Mouse (Mus musculus) liver, embryonic 13.5 days (tissue): Measurements from ENCODE around the gene Il21r. TPM values are rescaled to one million over a fixed set of nuclear protein-coding genes. Genes with fewer than 3 reads are reported as not detected.
A peak's percentile ranks its signal among the peaks of the same experiment; 100 is the strongest.

Experiments
- ATAC-seq: fragments of 200-750 bp; cut with Nextera tagmentation; 2 replicates; pipeline ENCODE4 v1.8.0; 2017; ENCODE audit warnings: low read depth, mild to moderate bottlenecking, moderate number of reproducible peaks, moderate library complexity
- DNase-seq: peaks from one replicate; pipeline ENCODE4 v3.0.0; 2022
- H3K27ac ChIP-seq: fragments of 300-500 bp; sonication (generic); 2 replicates; pipeline ENCODE4 v1.5.1; 2015; ENCODE audit warnings: moderate library complexity, mild to moderate bottlenecking, inconsistent platforms
- H3K27me3 ChIP-seq: fragments of 300-500 bp; sonication (generic); 2 replicates; pipeline ENCODE4 v1.6.1; 2015; ENCODE audit warnings: mild to moderate bottlenecking, inconsistent platforms
- H3K36me3 ChIP-seq: fragments of 300-500 bp; sonication (generic); 2 replicates; pipeline ENCODE4 v1.6.1; 2015; ENCODE audit warnings: mild to moderate bottlenecking, inconsistent platforms
- H3K4me1 ChIP-seq: fragments of 300-500 bp; sonication (generic); replicated peaks from 2 replicates; pipeline ENCODE4 v1.6.1; 2015; ENCODE audit warnings: inconsistent platforms
- H3K4me2 ChIP-seq: fragments of 300-500 bp; sonication (generic); 2 replicates; pipeline ENCODE4 v1.6.1; 2015; ENCODE audit warnings: inconsistent platforms, mild to moderate bottlenecking, moderate library complexity
- H3K4me3 ChIP-seq: fragments of 300-500 bp; sonication (generic); replicated peaks from 2 replicates; pipeline ENCODE4 v1.5.1; 2015; ENCODE audit warnings: mild to moderate bottlenecking, inconsistent platforms
- H3K9ac ChIP-seq: fragments of 300-500 bp; sonication (generic); 2 replicates; pipeline ENCODE4 v1.6.1; 2015; ENCODE audit warnings: mild to moderate bottlenecking, inconsistent platforms
- H3K9me3 ChIP-seq: fragments of 300-500 bp; sonication (generic); replicated peaks from 2 replicates; pipeline ENCODE4 v1.6.1; 2016; ENCODE audit warnings: inconsistent platforms
- whole genome bisulfite sequencing: fragments of 180-500 bp; shearing (Covaris S2); methylation state at CpG from one replicate; pipeline ENCODE4 v1.1.7; 2015; ENCODE audit not compliant: insufficient replicate concordance; 5-methylcytosine and 5-hydroxymethylcytosine counted together
- polyA plus RNA-seq: library from polyadenylated mRNA; unstranded; fragments of >200 nt; fragmentation: Nextera tagmentation; extraction: Ambion mirVana; gene quantifications from 2 replicates; pipeline ENCODE4 v1.2.1, GENCODE M21; 2015

Il21r gene
- polyA plus RNA-seq, 1 experiment from 2014 or later: 1.1 TPM

DNA sequence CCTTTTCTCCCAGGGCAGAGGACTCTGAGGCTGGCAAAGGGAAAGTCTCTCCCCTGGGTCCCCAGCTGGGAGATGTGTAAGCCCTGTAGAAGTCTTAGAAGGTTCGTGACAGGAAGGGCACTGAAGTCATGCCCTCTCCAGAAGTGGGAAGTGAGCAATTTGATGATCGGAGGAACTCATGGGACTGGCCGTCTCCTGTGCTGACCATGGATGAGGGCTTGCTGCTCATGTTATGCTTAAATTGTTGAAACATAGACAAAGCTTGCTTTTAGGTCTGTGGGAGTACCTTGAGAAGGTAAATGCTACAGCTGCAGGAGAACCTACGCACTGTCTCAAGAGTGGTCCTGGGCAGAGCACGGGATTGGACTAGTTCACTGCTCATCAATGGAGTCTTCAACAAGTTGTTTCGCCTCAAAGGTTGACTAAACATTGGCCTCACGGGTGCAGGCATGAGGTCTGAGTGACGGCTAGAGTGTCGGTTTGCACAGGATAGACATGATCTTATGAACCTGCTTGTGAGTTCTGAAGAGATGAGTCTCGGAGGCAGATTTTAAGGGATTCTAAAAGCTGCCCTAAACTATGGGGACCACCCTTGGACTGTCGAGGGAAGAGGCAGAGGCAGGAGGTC is 1.3 kb upstream of the Il21r start:
- H3K4me2 ChIP-seq: no peak overlapping the region
- no peak for DNase-seq
- no peak overlapping the region for H3K9ac ChIP-seq
- H3K36me3 ChIP-seq: no peaks in the 10 kb centered on the region
- no peaks in the 10 kb centered on the region for H3K9me3 ChIP-seq
- no peak; the same call in 1 of the 2 replicates for ATAC-seq
- H3K27me3 ChIP-seq: peaks cover 10% of the 10 kb centered on the region; the same call in 1 of the 2 replicates
- H3K4me3 ChIP-seq: no peak overlapping the region
- H3K27ac ChIP-seq: no peak overlapping the region
- H3K4me1 ChIP-seq: peaks cover 22% of the 10 kb centered on the region
- WGBS: 52% methylated on average over 11 of the region's 11 CpGs

- Histone ChIP-seq H3K9me3 (no peaks in the 10 kb centered on the region), H3K4me3 (no peak overlapping the region), H3K4me2 (no peak overlapping the region), H3K27me3 (peaks cover 10% of the 10 kb centered on the region; the same call in 1 of the 2 replicates), H3K27ac (no peak overlapping the region), H3K9ac (no peak overlapping the region), H3K4me1 (peaks cover 22% of the 10 kb centered on the region), H3K36me3 (no peaks in the 10 kb centered on the region)
- WGBS: 64% methylated on average over 12 of the region's 12 CpGs
- no peak for ATAC-seq
- no peak for DNase-seq
Measured at GRCm38 (mm10) chr7:125604362-125605319, 1.4 kb downstream of the Il21r start.

DNA sequence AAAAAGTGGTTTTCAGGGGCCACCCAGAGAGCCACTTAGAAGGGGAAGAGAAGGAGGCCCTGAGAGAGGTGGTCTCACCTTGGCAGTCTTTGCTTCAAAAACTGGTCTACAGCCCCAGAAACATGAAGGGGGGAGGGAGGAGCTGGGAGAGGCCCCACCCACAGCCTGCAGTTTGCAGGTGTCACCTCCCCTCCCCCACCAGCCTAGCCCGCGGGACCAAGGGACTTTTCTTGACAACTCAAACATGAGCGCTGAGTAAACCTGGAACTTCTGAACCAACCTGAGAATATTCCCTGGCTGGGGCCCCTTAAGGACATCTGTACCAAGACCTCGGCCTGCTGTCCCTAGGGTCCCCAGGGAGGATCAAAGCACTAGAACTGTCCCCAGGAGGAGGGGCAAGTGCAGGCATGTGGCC is 2.5 kb downstream of the Il21r start:
- no peak for ATAC-seq

DNA sequence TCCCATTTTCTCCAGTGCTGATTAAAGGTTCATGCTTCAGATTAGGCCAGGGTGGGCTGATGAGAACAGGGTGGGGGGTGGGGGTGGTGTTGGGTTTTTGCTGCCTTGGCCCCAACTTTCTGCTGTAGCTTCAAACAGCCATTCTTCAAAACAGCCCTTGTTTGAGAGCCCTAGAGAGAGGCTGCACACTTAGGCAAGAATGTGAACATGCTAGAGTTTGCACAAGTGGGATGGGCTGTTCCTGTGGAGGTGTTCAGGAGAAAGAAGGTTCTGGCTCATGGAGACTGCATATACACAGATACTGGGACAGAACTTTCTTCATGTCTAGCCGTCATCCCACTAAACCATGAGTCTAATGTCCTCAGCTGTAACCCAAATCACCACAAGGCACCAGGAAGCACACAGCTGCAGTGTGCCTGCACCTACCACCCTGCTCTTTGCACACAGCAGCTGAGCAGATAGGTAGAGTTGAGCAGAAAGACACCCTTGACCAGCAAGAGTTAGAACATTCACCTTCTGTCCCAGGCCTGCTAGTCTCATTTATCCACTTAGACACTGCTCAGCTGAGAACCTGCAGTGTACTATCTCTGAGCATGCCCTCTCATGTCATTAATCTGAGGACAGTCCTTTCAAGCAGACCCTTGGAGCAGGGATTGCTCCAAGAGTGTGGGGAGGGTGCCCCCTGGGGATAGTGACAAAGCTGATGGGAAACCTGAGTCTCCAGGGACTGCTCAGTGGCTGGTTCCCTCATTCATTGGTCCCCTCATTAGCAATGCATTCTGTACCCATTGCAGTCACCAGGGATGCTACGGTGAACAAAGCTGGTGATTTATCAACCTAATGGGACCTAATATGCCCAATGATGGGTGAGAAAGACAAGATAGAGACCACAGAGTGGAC is 3.3 kb downstream of the Il21r start:
- H3K4me3 ChIP-seq: no peak overlapping the region
- H3K36me3 ChIP-seq: no peaks in the 10 kb centered on the region
- H3K9ac ChIP-seq: no peak overlapping the region
- no peaks in the 10 kb centered on the region for H3K9me3 ChIP-seq
- ATAC-seq (no peak), DNase-seq (no peak)
- H3K27me3 ChIP-seq: 0 out of 2 replicates have a peak, but pooled peaks cover 5% of the 10 kb centered on the region
- WGBS: 78% methylated on average over 2 of the region's 2 CpGs
- no peak overlapping the region for H3K27ac ChIP-seq
- H3K4me2 ChIP-seq: no peak overlapping the region
- peaks cover 15% of the 10 kb centered on the region for H3K4me1 ChIP-seq

More for the DNA sequence above, 2.5 kb downstream of the Il21r start:
- Histone ChIP-seq H3K9ac (no peak overlapping the region), H3K4me1 (peaks cover 22% of the 10 kb centered on the region), H3K4me3 (no peak overlapping the region), H3K27me3 (peaks cover 10% of the 10 kb centered on the region; the same call in 1 of the 2 replicates), H3K4me2 (0 out of 2 replicates have a peak overlapping the region, but pooled peaks have one; percentile 7), H3K36me3 (no peaks in the 10 kb centered on the region), H3K9me3 (no peaks in the 10 kb centered on the region), H3K27ac (no peak overlapping the region)
- WGBS: 44% methylated on average over 4 of the region's 4 CpGs
- DNase-seq: no peak

DNA sequence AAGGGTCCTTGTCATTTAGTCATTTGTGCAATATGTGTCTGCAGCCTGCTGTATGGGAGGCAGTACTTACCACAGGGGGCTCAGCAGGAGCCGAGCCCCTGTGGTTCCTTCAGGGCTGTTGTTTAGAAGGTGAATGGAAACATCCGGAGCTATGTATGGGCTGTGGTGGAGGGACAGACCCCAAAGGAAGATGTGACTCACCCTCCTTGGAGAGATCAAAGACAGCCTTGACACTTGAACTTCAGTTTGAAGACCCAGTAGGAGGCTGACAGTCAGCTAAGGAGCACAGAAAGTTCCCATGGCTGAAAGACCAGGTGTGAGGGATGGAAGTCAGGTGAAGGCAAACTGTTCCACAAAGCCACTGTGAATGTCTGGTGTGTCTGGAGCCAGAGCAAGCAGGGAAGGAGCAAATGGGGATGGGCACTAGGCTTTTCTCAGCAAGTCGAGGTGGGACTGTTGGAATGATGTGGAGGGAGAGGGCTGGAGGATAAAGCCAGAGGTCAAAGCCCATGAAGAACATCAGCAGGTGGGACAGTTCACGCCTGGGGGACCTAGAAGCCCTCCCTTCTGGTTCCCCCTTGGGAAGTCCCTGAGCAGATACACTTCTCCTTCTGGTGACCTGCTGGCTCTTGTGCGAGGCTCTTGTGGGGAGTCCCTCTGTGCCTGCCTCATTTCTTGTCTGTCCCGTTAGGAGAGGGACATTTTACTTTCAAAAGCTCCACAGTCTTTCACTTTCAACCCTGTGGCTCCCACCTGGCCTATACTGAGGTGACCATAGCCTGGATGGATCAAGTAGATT is 4.4 kb downstream of the Il21r start:
- Histone ChIP-seq H3K27ac (no peak overlapping the region), H3K9ac (no peak overlapping the region), H3K4me2 (no peak overlapping the region), H3K36me3 (no peaks in the 10 kb centered on the region), H3K27me3 (no peaks in the 10 kb centered on the region), H3K4me1 (peaks cover 10% of the 10 kb centered on the region), H3K4me3 (no peak overlapping the region), H3K9me3 (no peaks in the 10 kb centered on the region)
- ATAC-seq (no peak), DNase-seq (no peak)
- 25% methylated on average over 6 of the region's 6 CpGs for WGBS

DNA sequence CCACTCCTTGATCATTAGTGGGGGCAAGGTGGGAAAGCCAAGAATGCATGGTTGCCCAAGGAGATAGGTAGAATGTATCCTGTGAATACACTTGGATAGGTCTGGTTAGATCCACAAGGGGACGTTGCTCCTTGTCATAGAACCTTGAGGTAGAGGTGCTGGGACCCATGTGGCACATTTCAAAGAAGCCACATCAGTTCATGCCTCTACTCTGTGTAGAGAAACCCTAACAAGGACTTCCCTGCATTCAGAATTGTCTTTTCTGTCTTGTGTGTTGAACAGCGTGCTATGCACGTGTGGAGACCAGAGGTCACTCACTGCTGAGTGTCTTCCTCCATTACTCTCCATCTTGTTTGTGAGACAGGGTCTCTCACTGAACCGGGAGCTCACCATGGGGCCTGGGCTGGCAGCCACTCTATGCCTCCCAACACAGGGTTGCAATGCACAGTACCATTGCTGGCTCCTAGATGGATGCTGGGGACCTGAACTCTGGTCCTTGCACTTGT is 5.0 kb downstream of the Il21r start:
- 68% methylated on average over 4 of the region's 4 CpGs for WGBS
- H3K4me1 ChIP-seq: peaks cover 5% of the 10 kb centered on the region
- no peak for ATAC-seq

GRCm38 (mm10) chr7:125613579-125613978 is 10.3 kb downstream of the Il21r start:
- ATAC-seq (no peak), DNase-seq (no peak)
- Histone ChIP-seq H3K36me3 (no peaks in the 10 kb centered on the region), H3K27me3 (no peaks in the 10 kb centered on the region), H3K9me3 (no peaks in the 10 kb centered on the region), H3K4me2 (no peak overlapping the region), H3K27ac (no peak overlapping the region), H3K4me1 (no peaks in the 10 kb centered on the region), H3K4me3 (no peak overlapping the region), H3K9ac (no peak overlapping the region)
- WGBS: 57% methylated on average over 5 of the region's 5 CpGs

More for the DNA sequence above, 5.0 kb downstream of the Il21r start:
- Histone ChIP-seq H3K4me3 (no peak overlapping the region), H3K9me3 (no peaks in the 10 kb centered on the region), H3K27me3 (no peaks in the 10 kb centered on the region), H3K27ac (no peak overlapping the region), H3K36me3 (no peaks in the 10 kb centered on the region), H3K4me2 (no peak overlapping the region), H3K9ac (no peak overlapping the region)
- no peak for DNase-seq

DNA sequence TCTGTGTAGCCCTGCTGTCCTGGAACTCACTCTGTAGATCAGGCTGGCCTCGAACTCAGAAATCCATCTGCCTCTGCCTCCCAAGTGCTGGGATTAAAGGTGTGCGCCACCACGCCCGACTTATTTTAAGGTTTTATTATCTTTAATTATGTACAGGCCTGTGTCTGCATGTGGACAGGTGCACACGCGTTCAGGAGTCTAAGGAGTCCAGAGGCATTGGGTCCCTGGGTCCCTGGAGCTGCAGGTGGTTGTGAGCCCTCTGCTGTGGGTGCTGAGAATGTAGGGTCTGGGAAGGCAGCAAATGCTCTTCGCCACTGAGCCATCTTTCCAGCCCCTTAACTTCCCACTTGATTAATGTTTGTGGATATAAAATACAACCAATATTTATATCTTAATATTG is 12.2 kb downstream of the Il21r start:
- no peak overlapping the region for H3K27ac ChIP-seq
- no peak for DNase-seq
- 66% methylated on average over 7 of the region's 7 CpGs for WGBS

DNA sequence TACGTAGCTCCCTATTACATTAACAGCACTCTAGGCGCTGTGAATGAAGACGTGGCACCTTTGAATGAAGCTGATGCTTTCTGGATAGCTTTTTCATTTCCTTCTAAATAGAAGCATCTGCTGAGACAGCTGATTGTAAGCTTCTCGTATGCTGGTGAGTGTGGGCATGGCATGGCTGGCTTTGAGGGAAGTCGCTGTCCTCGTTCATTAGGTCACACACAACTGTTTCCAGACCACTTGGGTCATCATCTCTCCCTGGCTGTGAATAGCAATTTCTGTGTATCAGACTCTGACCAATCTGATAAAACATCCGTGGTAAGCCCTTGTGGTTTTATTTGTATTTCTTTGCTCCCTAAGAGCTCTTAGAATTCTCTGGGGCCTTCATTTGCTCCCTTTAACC is 14.8 kb downstream of the Il21r start:
- DNase-seq (no peak), ATAC-seq (no peak)
- H3K4me2 ChIP-seq: no peak overlapping the region
- no peaks in the 10 kb centered on the region for H3K4me1 ChIP-seq
- H3K9me3 ChIP-seq: no peaks in the 10 kb centered on the region
- 57% methylated on average over 7 of the region's 7 CpGs for WGBS
- no peaks in the 10 kb centered on the region for H3K27me3 ChIP-seq
- no peaks in the 10 kb centered on the region for H3K36me3 ChIP-seq
- no peak overlapping the region for H3K4me3 ChIP-seq
- H3K9ac ChIP-seq: no peak overlapping the region
- H3K27ac ChIP-seq: no peak overlapping the region

More for the DNA sequence above, 12.2 kb downstream of the Il21r start:
- H3K9ac ChIP-seq: no peak overlapping the region
- no peaks in the 10 kb centered on the region for H3K27me3 ChIP-seq
- no peaks in the 10 kb centered on the region for H3K9me3 ChIP-seq
- no peaks in the 10 kb centered on the region for H3K36me3 ChIP-seq
- no peak overlapping the region for H3K4me3 ChIP-seq
- no peak for ATAC-seq
- H3K4me2 ChIP-seq: no peak overlapping the region
- H3K4me1 ChIP-seq: no peaks in the 10 kb centered on the region

GRCm38 (mm10) chr7:125620077-125620476 is 16.8 kb downstream of the Il21r start:
- Histone ChIP-seq H3K27ac (no peak overlapping the region), H3K4me2 (no peak overlapping the region), H3K9ac (no peak overlapping the region), H3K36me3 (no peaks in the 10 kb centered on the region), H3K4me3 (no peak overlapping the region), H3K4me1 (no peaks in the 10 kb centered on the region; the same call in 1 of the 2 replicates), H3K9me3 (no peaks in the 10 kb centered on the region), H3K27me3 (no peaks in the 10 kb centered on the region)
- DNase-seq (no peak), ATAC-seq (no peak)
- WGBS: 23% methylated on average over 4 of the region's 4 CpGs
